Mouse (Mus musculus) liver, postnatal 0 days (tissue): ENCODE results near the gene Brca2.

Experiments
- CTCF ChIP-seq: sonication (generic); IDR thresholded peaks from 2 replicates; pipeline ENCODE4 v1.5.1; 2016; ENCODE audit warnings: antibody characterized with exemption, low read depth
- EP300 ChIP-seq: IDR thresholded peaks from 2 replicates; pipeline ENCODE4 v1.6.1; 2016; ENCODE audit warnings: antibody characterized with exemption, low read depth, mild to moderate bottlenecking

DNA sequence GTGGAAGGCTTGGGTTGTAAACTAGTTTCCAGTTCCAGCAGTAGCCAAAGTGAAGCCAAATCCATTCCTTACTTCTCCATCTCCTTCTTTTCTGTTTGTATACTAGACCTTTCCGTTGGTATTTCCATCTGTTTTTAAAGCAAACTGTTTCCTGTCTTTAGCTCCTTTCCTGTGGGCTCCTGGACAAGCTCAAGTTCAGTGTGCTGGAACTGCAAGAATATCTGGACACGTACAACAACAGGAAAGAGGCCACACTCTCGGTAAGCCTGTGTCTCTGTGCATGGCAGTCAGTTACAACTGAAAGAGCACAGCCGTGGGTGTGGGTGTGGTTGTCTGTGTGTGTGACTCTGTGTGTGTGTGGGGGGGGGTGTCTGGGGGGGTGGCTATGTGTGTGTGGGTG is 43.8 kb upstream of the Brca2 start:
- TF ChIP-seq CTCF (no peak), EP300 (no peak)
